Comparison of ENCODE assay signal across 15 mouse cellular contexts in genomic region chr15:96297623-96298188, GRCm38 (mm10). TPM values are rescaled to one million over a fixed set of nuclear protein-coding genes. Genes with fewer than 3 reads are reported as not detected.
DNase-seq lines count a peak whose midpoint lies in the region; ATAC-seq lines count a peak whose summit lies in the region.
"Had no signal": no experiment of that assay in that cellular context is flagged by ENCODE, and none has a peak within 500 bp of the region (broad histone marks: within the 10 kb centered on the region; RNA-seq: fewer than 3 reads in every experiment).

No protein-coding gene starts in this region.

- 0 out of 2 replicates have a peak, but pooled peaks cover 7% of the 10 kb centered on the region for H3K4me1 ChIP-seq in lung, embryonic 15.5 days
- H3K4me1 ChIP-seq: embryonic facial prominence, embryonic 15.5 days had no signal

- peaks cover 2% of the 10 kb centered on the region for H3K36me3 ChIP-seq in lung, embryonic 15.5 days

- no peak overlapping the region for H3K4me3 ChIP-seq in lung, embryonic 15.5 days
- H3K4me3 ChIP-seq: embryonic facial prominence, embryonic 15.5 days; heart, embryonic 15.5 days had no signal

- 0 out of 2 replicates have a peak overlapping the region, but pooled peaks have one; percentile 15 for H3K27ac ChIP-seq in lung, embryonic 15.5 days
- H3K27ac ChIP-seq: embryonic facial prominence, embryonic 15.5 days; heart, embryonic 15.5 days had no signal

- no peak for ATAC-seq in lung, embryonic 15.5 days (ENCODE audit: borderline replicate concordance, extremely low read depth, low FRiP score, low TSS enrichment)
- 0 out of 2 replicates have a peak, but pooled peaks have one; percentile 18 for ATAC-seq in granulocyte monocyte progenitor cell, adult 5-6 weeks (replicated peaks; ENCODE audit: poor library complexity, severe bottlenecking)
- ATAC-seq: hindbrain, embryonic 16.5 days; Patski had no signal

- no peak for DNase-seq in lung, postnatal 14 days
- DNase-seq in natural killer cell, adult 2 months (ENCODE audit: low spot score in 2 of 2), result peak; percentile 31 to 33
- peak; percentile 61 for DNase-seq in thymus, postnatal 4 days
- DNase-seq in adrenal gland, adult 2 months, result no peak
- DNase-seq in B cell, adult 2 months, result no peak
- DNase-seq: cerebellum, adult 18-20 months; kidney, adult 2 months; kidney, postnatal 4 days; right cerebral cortex, adult 18-20 months had no signal

- no peak overlapping the region for H3K4me2 ChIP-seq in lung, embryonic 15.5 days
- H3K4me2 ChIP-seq: embryonic facial prominence, embryonic 15.5 days; heart, embryonic 15.5 days had no signal

- 87% methylated on average over 9 of the region's 9 CpGs for WGBS in lung, embryonic 15.5 days

- H3K9ac ChIP-seq in lung, embryonic 15.5 days, result no peak overlapping the region
- H3K9ac ChIP-seq: embryonic facial prominence, embryonic 15.5 days; heart, embryonic 15.5 days had no signal

- H3K27me3 ChIP-seq in lung, embryonic 15.5 days, result no peaks in the 10 kb centered on the region
- H3K27me3 ChIP-seq: embryonic facial prominence, embryonic 15.5 days; heart, embryonic 15.5 days; Patski had no signal

- no peaks in the 10 kb centered on the region for H3K9me3 ChIP-seq in lung, embryonic 15.5 days
- H3K9me3 ChIP-seq: embryonic facial prominence, embryonic 15.5 days; heart, embryonic 15.5 days had no signal

RNA-seq across cellular contexts. Expression of gene Arid2, which starts 10.4 kb away (rescaled TPM):
- 20.8 and 21.7 TPM in 2 replicates for polyA plus RNA-seq in lung, embryonic 15.5 days (2015; fragmentation: Nextera tagmentation; extraction: Ambion mirVana)
- 41.7 and 64.9 TPM in 2 replicates for total RNA-seq in granulocyte monocyte progenitor cell, adult 5-6 weeks (2014; fragmentation: Nextera tagmentation)
- 33.8 and 38.6 TPM in 2 replicates for total RNA-seq in granulocyte monocyte progenitor cell, adult 5-6 weeks (2017)
- total RNA-seq in adrenal gland, adult 2 months (2021), result 10 to 100 TPM; 32.0 to 32.2 TPM
- polyA plus RNA-seq in adrenal gland, adult 2 months (2012; rRNA removed), result 11.8 and 14.5 TPM in 2 replicates

Comparison
In these comparisons a context has a peak if more than half of its experiments do, and no peak if none do; other contexts are left out.
1. DNase-seq: peak in natural killer cell, adult 2 months (2 of 2) and thymus, postnatal 4 days (single experiment); none in lung, postnatal 14 days (single experiment), adrenal gland, adult 2 months (single experiment) and B cell, adult 2 months (0 of 2).